ENCODE assay signal across 8 mouse cellular contexts in genomic region chr11:32642249-32642876, GRCm38 (mm10). TPM values are rescaled to one million over a fixed set of nuclear protein-coding genes. Genes with fewer than 3 reads are reported as not detected.
DNase-seq lines count a peak whose midpoint lies in the region; ATAC-seq lines count a peak whose summit lies in the region.

Gene Fbxw11, plus strand, starts transcription at chr11:32642724.

- H3K9ac ChIP-seq in kidney, embryonic 15.5 days = peak within 1 kb of the TSS; percentile 85

- peaks cover 22% of the 10 kb centered on the region for H3K4me1 ChIP-seq in heart, embryonic 10.5 days
- peaks cover 29% of the 10 kb centered on the region for H3K4me1 ChIP-seq in kidney, embryonic 15.5 days

- H3K4me2 ChIP-seq in kidney, embryonic 15.5 days = peak within 1 kb of the TSS; percentile 79

- no peaks in the 10 kb centered on the region for H3K36me3 ChIP-seq in heart, embryonic 10.5 days
- no peaks in the 10 kb centered on the region for H3K36me3 ChIP-seq in kidney, embryonic 15.5 days

- no peaks in the 10 kb centered on the region for H3K9me3 ChIP-seq in heart, embryonic 10.5 days
- H3K9me3 ChIP-seq in kidney, embryonic 15.5 days (replicated peaks) = no peaks in the 10 kb centered on the region

- H3K4me3 ChIP-seq in heart, embryonic 10.5 days = peak within 1 kb of the TSS; percentile 86
- peak within 1 kb of the TSS; percentile 95 for H3K4me3 ChIP-seq in kidney, embryonic 15.5 days (replicated peaks)

- peak within 1 kb of the TSS; percentile 98 for H3K27ac ChIP-seq in heart, embryonic 10.5 days
- peak within 1 kb of the TSS; percentile 99 for H3K27ac ChIP-seq in kidney, embryonic 15.5 days

- under 1% methylated on average over 64 of the region's 64 CpGs for WGBS in heart, embryonic 10.5 days
- under 1% methylated on average over 60 of the region's 64 CpGs for WGBS in kidney, embryonic 15.5 days

- peak; percentile 94 for ATAC-seq in erythroblast, adult 5-6 weeks (replicated peaks; ENCODE audit: low FRiP score, poor library complexity, severe bottlenecking)
- peak; percentile 95 for ATAC-seq in kidney, embryonic 15.5 days (replicated peaks; ENCODE audit: low FRiP score)
- peak; percentile 88 for ATAC-seq in monocyte, adult 5-6 weeks (replicated peaks; ENCODE audit: insufficient number of reproducible peaks, low FRiP score, low TSS enrichment, poor library complexity, severe bottlenecking)

- H3K27me3 ChIP-seq in heart, embryonic 10.5 days (ENCODE audit: insufficient read depth, poor library complexity, severe bottlenecking) = no peaks in the 10 kb centered on the region
- no peaks in the 10 kb centered on the region for H3K27me3 ChIP-seq in kidney, embryonic 15.5 days

- DNase-seq in B cell, adult 2 months = peak; percentile 91 to 92
- peak; percentile 99 for DNase-seq in brain, adult 2 months (ENCODE audit: low read depth, low spot score)
- DNase-seq in heart, embryonic 10.5 days (ENCODE audit: low spot score) = peak; percentile 99
- DNase-seq in liver = peak; percentile 98
- peak; percentile 94 to 98 for DNase-seq in spleen, postnatal 4 days (ENCODE audit: low spot score in 2 of 2)

RNA-seq across cellular contexts. Expression of gene Fbxw11, which starts in this region (rescaled TPM):
- total RNA-seq in erythroblast, adult 5-6 weeks (2015; ENCODE audit: low replicate concordance) = 11.7 and 17.1 TPM in 2 replicates
- total RNA-seq in erythroblast, adult 5-6 weeks (2017; ENCODE audit: low replicate concordance) = 10.7 and 12.9 TPM in 2 replicates
- 61.1 and 73.9 TPM in 2 replicates for polyA plus RNA-seq in heart, embryonic 10.5 days (2016; fragmentation: Nextera tagmentation; extraction: Ambion mirVana)
- polyA plus RNA-seq in kidney, embryonic 15.5 days (2015; fragmentation: Nextera tagmentation; extraction: Ambion mirVana) = 85.7 and 88.6 TPM in 2 replicates
- total RNA-seq in monocyte, adult 5-6 weeks (2017) = 57.1 to 117 TPM (median 73.5 TPM) in 3 replicates

Comparison
In these comparisons a context has a peak if more than half of its experiments do, and no peak if none do; other contexts are left out.
1. Peak in every context shown above with its lines: DNase-seq, ATAC-seq, H3K4me3 ChIP-seq and H3K27ac ChIP-seq.